ENCODE assay signal across 26 mouse cellular contexts in the genomic region with DNA sequence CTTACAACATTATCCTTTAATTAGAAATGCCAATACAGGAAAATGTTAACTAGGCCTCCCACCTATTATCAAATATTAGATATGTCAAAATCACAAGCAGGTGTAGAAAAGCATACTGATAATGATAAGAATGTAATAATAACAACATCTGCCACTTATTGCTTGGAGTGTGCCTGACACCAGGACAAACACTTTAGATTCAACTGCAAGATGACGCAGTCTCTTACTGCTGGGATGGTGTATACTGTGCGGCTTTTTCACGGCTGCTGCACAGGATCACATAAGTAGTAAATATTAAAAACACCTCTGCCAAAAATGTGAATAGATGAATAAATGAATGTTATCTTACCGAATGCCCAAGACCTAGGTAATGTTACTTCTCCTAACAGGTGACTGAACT.
"Had no signal": no experiment of that assay in that cellular context is flagged by ENCODE, and none has a peak within 500 bp of the region (broad histone marks: within the 10 kb centered on the region; RNA-seq: fewer than 3 reads in every experiment).

No protein-coding gene starts in this region.

- H3K27ac ChIP-seq: gastrocnemius, adult 2 months; heart, embryonic 10.5 days; hindbrain, embryonic 10.5 days; hindbrain, embryonic 12.5 days; hindbrain, embryonic 14.5 days; intestine, embryonic 15.5 days; limb, embryonic 13.5 days; limb, embryonic 15.5 days; liver, embryonic 12.5 days; liver, embryonic 14.5 days had no signal

- H3K4me1 ChIP-seq: heart, embryonic 10.5 days; heart, embryonic 12.5 days; intestine, embryonic 15.5 days; limb, embryonic 13.5 days; limb, embryonic 15.5 days; liver, embryonic 12.5 days had no signal

- H3K4me2 ChIP-seq: heart, embryonic 12.5 days; hindbrain, embryonic 12.5 days; hindbrain, embryonic 14.5 days; intestine, embryonic 15.5 days; limb, embryonic 13.5 days; limb, embryonic 15.5 days; liver, embryonic 12.5 days had no signal

- H3K27me3 ChIP-seq: heart, embryonic 12.5 days; hindbrain, embryonic 12.5 days; intestine, embryonic 15.5 days; limb, embryonic 13.5 days; limb, embryonic 15.5 days; liver, embryonic 12.5 days had no signal

- H3K9ac ChIP-seq: heart, embryonic 12.5 days; hindbrain, embryonic 12.5 days; hindbrain, embryonic 14.5 days; intestine, embryonic 15.5 days; limb, embryonic 13.5 days; limb, embryonic 15.5 days; liver, embryonic 12.5 days; liver, embryonic 14.5 days had no signal

- DNase-seq: gastrocnemius, adult 2 months; gastrocnemius, postnatal 10 days; gastrocnemius, postnatal 25 days; heart, adult 18-20 months; heart, postnatal 10 days; heart, postnatal 4 days; kidney, adult 18-20 months; kidney, adult 8-10 months; kidney, postnatal 10 days; kidney, postnatal 25 days; layer of hippocampus, adult 9-11 months; layer of hippocampus, postnatal 36 days; left cerebral cortex, postnatal 4 days had no signal

- ATAC-seq: hindbrain, embryonic 16.5 days; inflammation-experienced regulatory T-cells, adult 6 months; intestine, embryonic 15.5 days; intestine, postnatal 0 days; liver, embryonic 12.5 days had no signal

- H3K36me3 ChIP-seq: heart, embryonic 10.5 days; heart, embryonic 12.5 days; hindbrain, embryonic 10.5 days; hindbrain, embryonic 12.5 days; intestine, embryonic 15.5 days; limb, embryonic 13.5 days; limb, embryonic 15.5 days; liver, embryonic 12.5 days had no signal

- H3K9me3 ChIP-seq: heart, embryonic 10.5 days; heart, embryonic 12.5 days; hindbrain, embryonic 10.5 days; hindbrain, embryonic 12.5 days; intestine, embryonic 15.5 days; limb, embryonic 13.5 days; limb, embryonic 15.5 days; liver, embryonic 12.5 days had no signal

- H3K4me3 ChIP-seq: gastrocnemius, adult 2 months; heart, embryonic 10.5 days; heart, embryonic 12.5 days; hindbrain, embryonic 10.5 days; hindbrain, embryonic 12.5 days; intestine, embryonic 15.5 days; limb, embryonic 13.5 days; limb, embryonic 15.5 days; liver, embryonic 12.5 days had no signal
